Mouse (Mus musculus) cortical plate, adult 2 months (tissue): ENCODE data around the gene Tmem37. TPM values are rescaled to one million over a fixed set of nuclear protein-coding genes. Genes with fewer than 3 reads are reported as not detected.

Experiments used
- H3K27ac ChIP-seq: fragments of 200-500 bp; 2 replicates; pipeline ENCODE4 v1.5.1; 2012; ENCODE audit warnings: low read length, control low read depth, inconsistent platforms; ENCODE audit not compliant: insufficient read depth
- H3K4me1 ChIP-seq: fragments of 200-500 bp; 2 replicates; pipeline ENCODE4 v1.6.1; 2011; ENCODE audit warnings: low read length; ENCODE audit not compliant: control insufficient read depth, insufficient read depth
- H3K4me3 ChIP-seq: fragments of 200-500 bp; 2 replicates; pipeline ENCODE4 v1.5.1; 2011; ENCODE audit warnings: mild to moderate bottlenecking, low read length, control low read depth; ENCODE audit not compliant: insufficient read depth
- CTCF ChIP-seq: fragments of 200-500 bp; IDR thresholded peaks from 2 replicates; pipeline ENCODE4 v1.5.1; 2011; ENCODE audit warnings: mild to moderate bottlenecking, control low read depth, low read length; ENCODE audit not compliant: insufficient read depth; ENCODE audit errors: extremely low read depth
- POLR2A ChIP-seq: fragments of 200-500 bp; IDR thresholded peaks from 2 replicates; pipeline ENCODE4 v1.6.1; 2011; ENCODE audit warnings: mild to moderate bottlenecking, low read length, control low read depth; ENCODE audit not compliant: insufficient read depth; ENCODE audit errors: extremely low read depth
- polyA plus RNA-seq: library from polyadenylated mRNA; depleted of rRNA; stranded (reverse); fragments of >200 nt; gene quantifications from 2 replicates; pipeline ENCODE4 v1.2.3, GENCODE M21; 2012

Tmem37 gene
- polyA plus RNA-seq, 1 experiment, result 3.0 TPM

DNA sequence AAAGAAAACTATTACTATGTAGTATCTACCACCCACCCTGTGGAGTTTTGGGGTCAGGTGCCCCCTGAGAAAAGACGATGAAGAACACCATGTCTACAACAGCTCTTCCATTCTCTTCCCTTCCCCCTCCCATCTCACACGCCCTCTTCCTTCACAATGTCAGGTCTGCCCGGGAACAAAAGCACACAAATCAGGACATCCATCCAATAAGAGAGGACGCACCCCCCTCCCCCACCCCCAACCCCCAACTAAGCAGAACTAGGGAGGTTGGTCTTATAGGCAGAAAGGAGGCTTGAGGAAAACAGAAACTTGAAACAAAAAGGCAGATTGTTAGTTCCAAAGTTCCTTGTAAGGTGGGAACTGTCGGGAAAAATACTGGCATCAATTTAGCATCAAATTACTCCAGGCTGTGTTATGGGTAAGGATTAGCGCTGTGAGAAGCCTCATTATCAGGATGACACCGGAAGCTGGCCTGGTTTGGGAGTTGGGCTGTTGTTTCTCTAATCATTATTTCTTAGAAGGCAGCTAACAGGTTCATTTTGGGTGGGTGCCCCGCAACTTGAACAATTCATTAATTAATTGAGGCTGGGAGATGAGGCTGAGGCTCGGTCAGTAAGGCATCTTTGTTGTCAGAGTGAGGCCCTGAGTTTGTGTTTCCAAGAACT lies 4.0 kb upstream of the Tmem37 start:
- no peaks in the 10 kb centered on the region for H3K4me1 ChIP-seq
- no peak overlapping the region for H3K4me3 ChIP-seq
- no peak for TF ChIP-seq CTCF
- TF ChIP-seq POLR2A, result no peak
- H3K27ac ChIP-seq, result no peak overlapping the region

DNA sequence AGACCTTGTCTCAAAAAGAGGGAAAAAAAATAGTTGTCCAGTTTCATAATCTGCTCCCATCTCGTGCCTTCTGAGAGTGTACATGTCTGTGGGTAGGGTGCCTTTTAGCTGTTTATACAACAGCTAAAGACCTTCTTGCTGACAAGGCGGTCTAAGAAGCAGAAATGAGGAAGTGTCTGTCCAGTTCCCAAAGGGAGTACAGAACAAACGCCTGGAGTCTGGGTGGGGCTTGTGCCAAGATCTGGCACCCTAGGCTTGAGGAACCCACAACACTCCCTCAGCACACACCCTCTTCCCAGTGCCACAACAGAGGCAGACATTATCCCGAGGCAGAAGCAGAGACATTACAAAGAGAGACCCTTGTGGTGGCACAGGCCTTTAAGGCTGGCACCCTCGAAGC lies 1.6 kb upstream of the Tmem37 start:
- Histone ChIP-seq H3K4me3 (no peak overlapping the region), H3K4me1 (no peaks in the 10 kb centered on the region), H3K27ac (no peak overlapping the region)
- TF ChIP-seq POLR2A (no peak), CTCF (no peak)

GRCm38 (mm10) chr1:120074931-120075330 lies 1.1 kb upstream of the Tmem37 start:
- Histone ChIP-seq H3K4me3 (no peak overlapping the region), H3K27ac (no peak overlapping the region), H3K4me1 (no peaks in the 10 kb centered on the region)
- TF ChIP-seq CTCF (no peak), POLR2A (no peak)

GRCm38 (mm10) chr1:120074307-120074702 lies 431 bp upstream of the Tmem37 start:
- TF ChIP-seq POLR2A, result no peak
- TF ChIP-seq CTCF, result no peak
- H3K27ac ChIP-seq, result no peak overlapping the region

GRCm38 (mm10) chr1:120072900-120073299 lies 974 bp downstream of the Tmem37 start:
- Histone ChIP-seq H3K27ac (no peak overlapping the region), H3K4me1 (no peaks in the 10 kb centered on the region), H3K4me3 (peak overlapping the region; percentile 7; the same call in 1 of the 2 replicates)
- TF ChIP-seq POLR2A (no peak), CTCF (no peak)

More at GRCm38 (mm10) chr1:120074307-120074702, 431 bp upstream of the Tmem37 start:
- H3K4me3 ChIP-seq, result no peak overlapping the region
- no peaks in the 10 kb centered on the region for H3K4me1 ChIP-seq

GRCm38 (mm10) chr1:120071133-120071532 lies 2.7 kb downstream of the Tmem37 start:
- TF ChIP-seq CTCF (no peak), POLR2A (no peak)
- no peaks in the 10 kb centered on the region for H3K4me1 ChIP-seq
- H3K4me3 ChIP-seq, result no peak overlapping the region
- H3K27ac ChIP-seq, result no peak overlapping the region

DNA sequence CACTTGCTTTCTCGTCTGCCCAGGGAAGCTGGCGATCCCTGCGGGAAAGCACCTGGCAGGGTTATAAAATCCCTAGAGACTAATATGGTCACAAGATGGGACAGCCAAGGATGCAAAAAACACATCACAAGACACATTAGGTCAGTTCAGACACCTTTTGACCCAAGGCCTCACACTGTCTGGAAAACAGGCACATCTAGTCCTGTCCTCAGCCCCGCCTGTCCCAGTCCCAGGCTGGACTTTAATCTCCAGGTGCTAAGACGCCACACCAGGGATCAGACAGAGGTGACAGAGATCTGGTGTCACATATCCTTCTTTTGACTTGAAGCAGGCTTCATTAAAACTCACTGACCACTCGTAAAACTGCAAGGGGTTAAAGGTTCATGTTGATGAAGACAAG lies 3.7 kb downstream of the Tmem37 start:
- H3K4me3 ChIP-seq, result no peak overlapping the region
- no peak for TF ChIP-seq POLR2A
- TF ChIP-seq CTCF, result no peak
- no peaks in the 10 kb centered on the region for H3K4me1 ChIP-seq
- no peak overlapping the region for H3K27ac ChIP-seq

DNA sequence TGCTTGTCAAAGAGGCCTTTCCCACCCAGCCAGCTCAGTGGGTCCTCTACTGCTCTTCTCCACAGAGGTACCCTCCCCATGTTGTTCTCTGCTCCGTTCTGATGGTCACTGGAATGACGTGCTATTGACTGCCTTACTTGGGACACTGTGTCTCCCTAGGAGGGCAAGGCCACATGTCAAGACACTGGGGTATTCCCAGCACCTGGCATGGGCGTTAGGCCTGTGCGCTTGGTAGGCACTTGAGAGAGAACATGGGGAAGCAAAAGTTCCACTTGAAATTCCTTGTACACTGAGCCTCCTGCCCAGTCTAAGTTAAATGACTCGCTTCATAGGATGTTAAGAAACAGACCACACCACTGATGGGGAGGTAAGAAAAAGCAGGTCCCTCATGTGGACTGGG lies 4.8 kb downstream of the Tmem37 start:
- H3K4me1 ChIP-seq, result no peaks in the 10 kb centered on the region
- H3K4me3 ChIP-seq, result no peak overlapping the region
- TF ChIP-seq POLR2A (no peak), CTCF (no peak)
- H3K27ac ChIP-seq, result no peak overlapping the region

- Histone ChIP-seq H3K27ac (no peak overlapping the region), H3K4me1 (no peaks in the 10 kb centered on the region), H3K4me3 (no peak overlapping the region)
- TF ChIP-seq CTCF (no peak), POLR2A (no peak)
These were observed 7.2 kb downstream of the Tmem37 start for GRCm38 (mm10) chr1:120066625-120067024.

- H3K4me1 ChIP-seq, result no peaks in the 10 kb centered on the region
- H3K27ac ChIP-seq, result no peak overlapping the region
- TF ChIP-seq CTCF (no peak), POLR2A (no peak)
- no peak overlapping the region for H3K4me3 ChIP-seq
These were observed 7.7 kb downstream of the Tmem37 start for GRCm38 (mm10) chr1:120066159-120066558.
